Mouse (Mus musculus): ENCODE data around the gene Mical2. TPM values are rescaled to one million over a fixed set of nuclear protein-coding genes. Genes with fewer than 3 reads are reported as not detected.

The Mical2 gene
- total and polyA plus RNA-seq, 3 experiments, result not detected

GRCm38 (mm10) chr7:112362574-112363200, 137.0 kb downstream of the Mical2 start:
- no peaks in the 10 kb centered on the region; the same call in 1 of the 2 replicates for H3K9me3 ChIP-seq (replicated peaks; ENCODE audit: insufficient read depth, low read length)
- no peak overlapping the region for H3K4me3 ChIP-seq (ENCODE audit: control insufficient read depth in 1 of 2, insufficient read depth in 1 of 2, low read depth in 2 of 2, low read length in 2 of 2)
- H3K27ac ChIP-seq (ENCODE audit: control insufficient read depth, low read depth, low read length), result no peak overlapping the region
- TF ChIP-seq ETS1 (IDR thresholded peaks at IDR 0.05; ENCODE audit: low read depth, low read length) (no peak), KAT2A (conservative IDR thresholded peaks at IDR 0.05; ENCODE audit: low read depth, low read length) (no peak), MAFK (IDR thresholded peaks at IDR 0.05; ENCODE audit: borderline replicate concordance, low read depth, low read length) (no peak)
- H3K4me1 ChIP-seq (ENCODE audit: control insufficient read depth in 1 of 2, insufficient read depth in 2 of 2, low read length in 2 of 2), result no peaks in the 10 kb centered on the region
- no peak overlapping the region for H3K9ac ChIP-seq (ENCODE audit: control insufficient read depth, low read depth, low read length, poor library complexity, severe bottlenecking)
- no peaks in the 10 kb centered on the region for H3K27me3 ChIP-seq (ENCODE audit: control insufficient read depth in 1 of 2, insufficient read depth in 2 of 2, low read length in 2 of 2)
- H3K79me2 ChIP-seq (ENCODE audit: control insufficient read depth, insufficient read depth, low read length, poor library complexity), result no peaks in the 10 kb centered on the region
- DNase-seq (ENCODE audit: low read depth, low spot score), result no peak
- no peaks in the 10 kb centered on the region for H3K36me3 ChIP-seq (ENCODE audit: control insufficient read depth in 1 of 2, insufficient read depth in 2 of 2, low read length in 2 of 2)

GRCm38 (mm10) chr7:112365864-112366263, 140.2 kb downstream of the Mical2 start:
- H3K4me1 ChIP-seq (ENCODE audit: control insufficient read depth in 1 of 2, insufficient read depth in 2 of 2, low read length in 2 of 2), result no peaks in the 10 kb centered on the region
- DNase-seq (ENCODE audit: low read depth, low spot score), result no peak
- H3K4me3 ChIP-seq (ENCODE audit: control insufficient read depth in 1 of 2, insufficient read depth in 1 of 2, low read depth in 2 of 2, low read length in 2 of 2), result no peak overlapping the region
- H3K36me3 ChIP-seq (ENCODE audit: control insufficient read depth in 1 of 2, insufficient read depth in 2 of 2, low read length in 2 of 2), result no peaks in the 10 kb centered on the region
- H3K9me3 ChIP-seq (replicated peaks; ENCODE audit: insufficient read depth, low read length), result no peaks in the 10 kb centered on the region
- H3K27ac ChIP-seq (ENCODE audit: control insufficient read depth, low read depth, low read length), result no peak overlapping the region
- TF ChIP-seq MYC (IDR thresholded peaks at IDR 0.05; ENCODE audit: low read depth, low read length) (no peak), ZKSCAN1 (IDR thresholded peaks at IDR 0.05; ENCODE audit: low read depth, low read length) (no peak), JUND (IDR thresholded peaks at IDR 0.05; ENCODE audit: low read depth, low read length) (no peak), TCF12 (IDR thresholded peaks at IDR 0.05; ENCODE audit: low read depth, low read length) (no peak), MAZ (IDR thresholded peaks at IDR 0.05; ENCODE audit: low read depth, low read length) (no peak), MYB (IDR thresholded peaks at IDR 0.05; ENCODE audit: low read depth, low read length) (no peak), POLR2AphosphoS5 (IDR thresholded peaks at IDR 0.05; ENCODE audit: borderline replicate concordance, low read depth, low read length) (no peak), USF2 (IDR thresholded peaks at IDR 0.05; ENCODE audit: borderline replicate concordance in 1 of 2, insufficient read depth in 1 of 2, low read depth in 1 of 2, low read length in 2 of 2) (no peak), MXI1 (IDR thresholded peaks at IDR 0.05; ENCODE audit: low read depth, low read length) (no peak), POLR2AphosphoS2 (IDR thresholded peaks at IDR 0.05; ENCODE audit: low read length) (no peak), USF1 (IDR thresholded peaks at IDR 0.05; ENCODE audit: low read depth, low read length) (no peak), RAD21 (IDR thresholded peaks at IDR 0.05; ENCODE audit: low read depth, low read length) (no peak), TAL1 (IDR thresholded peaks at IDR 0.05; ENCODE audit: low read length) (no peak), UBTF (IDR thresholded peaks at IDR 0.05; ENCODE audit: borderline replicate concordance, insufficient read depth, low read depth, low read length) (no peak), CTCF (IDR thresholded peaks at IDR 0.05 in 2 of 3, conservative IDR thresholded peaks at IDR 0.05 in 1 of 3; ENCODE audit: control insufficient read depth in 1 of 3, insufficient read depth in 1 of 3, low read depth in 2 of 3, low read length in 3 of 3, poor library complexity in 1 of 3, severe bottlenecking in 1 of 3) (no peak), ZNF384 (IDR thresholded peaks at IDR 0.05; ENCODE audit: low read depth, low read length) (no peak), KAT2A (conservative IDR thresholded peaks at IDR 0.05; ENCODE audit: low read depth, low read length) (no peak), MEF2A (IDR thresholded peaks at IDR 0.05; ENCODE audit: extremely low read depth, insufficient replicate concordance, low read depth, low read length, poor library complexity, severe bottlenecking) (no peak)
- H3K9ac ChIP-seq (ENCODE audit: control insufficient read depth, low read depth, low read length, poor library complexity, severe bottlenecking), result no peak overlapping the region
- H3K79me2 ChIP-seq (ENCODE audit: control insufficient read depth, insufficient read depth, low read length, poor library complexity), result no peaks in the 10 kb centered on the region
- H3K27me3 ChIP-seq (ENCODE audit: control insufficient read depth in 1 of 2, insufficient read depth in 2 of 2, low read length in 2 of 2), result no peaks in the 10 kb centered on the region
